Mouse (Mus musculus) heart, embryonic 10.5 days (tissue): ENCODE measurements at regions not wholly inside any gene's neighbourhood (a gene's known extent, or its start where the extent isn't known, plus 50 kb on each side); places are given as distances from the start of the nearest gene placed in this dataset.

Source experiments
- DNase-seq: peaks from one replicate; pipeline ENCODE4 v3.0.0-alpha.2; 2017; ENCODE audit warnings: low spot score
- H3K27ac ChIP-seq: fragments of 300-500 bp; sonication (generic); 2 replicates; pipeline ENCODE4 v1.5.1; 2016; ENCODE audit warnings: mild to moderate bottlenecking
- H3K27me3 ChIP-seq: fragments of 300-500 bp; sonication (generic); 2 replicates; pipeline ENCODE4 v1.6.1; 2016; ENCODE audit warnings: mild to moderate bottlenecking; ENCODE audit not compliant: poor library complexity, insufficient read depth, severe bottlenecking
- H3K36me3 ChIP-seq: fragments of 300-500 bp; sonication (generic); 2 replicates; pipeline ENCODE4 v1.6.1; 2016; ENCODE audit warnings: mild to moderate bottlenecking, moderate library complexity
- H3K4me1 ChIP-seq: fragments of 300-500 bp; sonication (generic); 2 replicates; pipeline ENCODE4 v1.6.1; 2016; ENCODE audit warnings: mild to moderate bottlenecking
- H3K4me3 ChIP-seq: fragments of 300-500 bp; sonication (generic); 2 replicates; pipeline ENCODE4 v1.5.1; 2016; ENCODE audit warnings: mild to moderate bottlenecking, moderate library complexity
- H3K9me3 ChIP-seq: fragments of 300-500 bp; sonication (generic); 2 replicates; pipeline ENCODE4 v1.6.1; 2016; ENCODE audit warnings: mild to moderate bottlenecking, moderate library complexity
- WGBS: fragments of 180-500 bp; shearing (Covaris S2); methylation state at CpG from one replicate; pipeline ENCODE4 v1.1.7; 2016; 5-methylcytosine and 5-hydroxymethylcytosine counted together

- DNase-seq, result no peak
- Histone ChIP-seq H3K36me3 (no peaks in the 10 kb centered on the region), H3K27ac (no peak overlapping the region), H3K4me3 (no peak overlapping the region), H3K9me3 (no peaks in the 10 kb centered on the region), H3K4me1 (no peaks in the 10 kb centered on the region), H3K27me3 (no peaks in the 10 kb centered on the region)
- 89% methylated on average over 6 of the region's 6 CpGs for WGBS
Measured at GRCm38 (mm10) chr6:143484941-143485340, 317.9 kb downstream of the Etnk1 start.

- DNase-seq, result no peak
- Histone ChIP-seq H3K27me3 (no peaks in the 10 kb centered on the region), H3K9me3 (no peaks in the 10 kb centered on the region), H3K4me3 (no peak overlapping the region), H3K4me1 (no peaks in the 10 kb centered on the region), H3K36me3 (no peaks in the 10 kb centered on the region), H3K27ac (no peak overlapping the region)
- 81% methylated on average over 10 of the region's 10 CpGs for WGBS
Measured at GRCm38 (mm10) chr6:143487003-143487402, 320.0 kb downstream of the Etnk1 start.

GRCm38 (mm10) chr6:143490019-143490418, 323.0 kb downstream of the Etnk1 start:
- Histone ChIP-seq H3K4me3 (no peak overlapping the region), H3K4me1 (no peaks in the 10 kb centered on the region), H3K27me3 (no peaks in the 10 kb centered on the region), H3K9me3 (no peaks in the 10 kb centered on the region), H3K36me3 (no peaks in the 10 kb centered on the region), H3K27ac (no peak overlapping the region)
- DNase-seq, result no peak
- WGBS, result 94% methylated on average over 6 of the region's 6 CpGs

- DNase-seq, result no peak
- no peaks in the 10 kb centered on the region for H3K36me3 ChIP-seq
- no peaks in the 10 kb centered on the region for H3K4me1 ChIP-seq
- WGBS, result 51% methylated on average over 5 of the region's 5 CpGs
- H3K4me3 ChIP-seq, result no peak overlapping the region
- H3K27ac ChIP-seq, result no peak overlapping the region
- no peaks in the 10 kb centered on the region for H3K9me3 ChIP-seq
- H3K27me3 ChIP-seq, result no peaks in the 10 kb centered on the region
Measured at GRCm38 (mm10) chr6:143491380-143491779, 324.4 kb downstream of the Etnk1 start.

GRCm38 (mm10) chr6:143493543-143493942, 326.5 kb downstream of the Etnk1 start:
- Histone ChIP-seq H3K4me1 (no peaks in the 10 kb centered on the region), H3K4me3 (no peak overlapping the region), H3K27ac (no peak overlapping the region), H3K9me3 (no peaks in the 10 kb centered on the region), H3K36me3 (no peaks in the 10 kb centered on the region), H3K27me3 (no peaks in the 10 kb centered on the region)
- DNase-seq, result no peak
- WGBS, result 91% methylated on average over 3 of the region's 3 CpGs

GRCm38 (mm10) chr6:143494341-143494740, 327.3 kb downstream of the Etnk1 start:
- H3K9me3 ChIP-seq, result no peaks in the 10 kb centered on the region
- DNase-seq, result no peak
- no peak overlapping the region for H3K4me3 ChIP-seq
- H3K27me3 ChIP-seq, result no peaks in the 10 kb centered on the region
- H3K36me3 ChIP-seq, result no peaks in the 10 kb centered on the region
- 80% methylated on average over 11 of the region's 11 CpGs for WGBS
- no peak overlapping the region for H3K27ac ChIP-seq
- H3K4me1 ChIP-seq, result peaks cover 7% of the 10 kb centered on the region; the same call in 1 of the 2 replicates

- Histone ChIP-seq H3K27me3 (no peaks in the 10 kb centered on the region), H3K36me3 (no peaks in the 10 kb centered on the region), H3K4me3 (no peak overlapping the region), H3K4me1 (peaks cover 7% of the 10 kb centered on the region; the same call in 1 of the 2 replicates), H3K9me3 (no peaks in the 10 kb centered on the region), H3K27ac (no peak overlapping the region)
- DNase-seq, result no peak
- WGBS, result 62% methylated on average over 7 of the region's 7 CpGs
Measured at GRCm38 (mm10) chr6:143494886-143495285, 327.9 kb downstream of the Etnk1 start.

GRCm38 (mm10) chr6:143498764-143499163, 331.7 kb downstream of the Etnk1 start:
- no peak for DNase-seq
- Histone ChIP-seq H3K9me3 (no peaks in the 10 kb centered on the region), H3K27ac (no peak overlapping the region), H3K36me3 (no peaks in the 10 kb centered on the region), H3K4me1 (peaks cover 7% of the 10 kb centered on the region; the same call in 1 of the 2 replicates), H3K4me3 (no peak overlapping the region), H3K27me3 (no peaks in the 10 kb centered on the region)
- 87% methylated on average over 14 of the region's 14 CpGs for WGBS

- Histone ChIP-seq H3K4me1 (peaks cover 7% of the 10 kb centered on the region; the same call in 1 of the 2 replicates), H3K36me3 (no peaks in the 10 kb centered on the region), H3K27ac (no peak overlapping the region), H3K4me3 (no peak overlapping the region), H3K9me3 (no peaks in the 10 kb centered on the region), H3K27me3 (no peaks in the 10 kb centered on the region)
- WGBS, result 88% methylated on average over 19 of the region's 19 CpGs
- DNase-seq, result no peak
Measured at GRCm38 (mm10) chr6:143499259-143500043, 332.4 kb downstream of the Etnk1 start.

GRCm38 (mm10) chr6:143502803-143503202, 335.8 kb downstream of the Etnk1 start:
- H3K4me1 ChIP-seq, result peaks cover 7% of the 10 kb centered on the region; the same call in 1 of the 2 replicates
- 61% methylated on average over 8 of the region's 8 CpGs for WGBS

GRCm38 (mm10) chr6:143503953-143504352, 336.9 kb downstream of the Etnk1 start:
- Histone ChIP-seq H3K4me3 (no peak overlapping the region), H3K9me3 (no peaks in the 10 kb centered on the region), H3K27ac (no peak overlapping the region), H3K27me3 (no peaks in the 10 kb centered on the region), H3K36me3 (no peaks in the 10 kb centered on the region), H3K4me1 (peaks cover 3% of the 10 kb centered on the region; the same call in 1 of the 2 replicates)
- WGBS, result 85% methylated on average over 4 of the region's 4 CpGs
- no peak for DNase-seq

More at GRCm38 (mm10) chr6:143502803-143503202, 335.8 kb downstream of the Etnk1 start:
- DNase-seq, result no peak
- H3K36me3 ChIP-seq, result no peaks in the 10 kb centered on the region
- no peaks in the 10 kb centered on the region for H3K9me3 ChIP-seq
- no peak overlapping the region for H3K4me3 ChIP-seq
- no peaks in the 10 kb centered on the region for H3K27me3 ChIP-seq
- H3K27ac ChIP-seq, result no peak overlapping the region

GRCm38 (mm10) chr6:143513459-143513858, 346.4 kb downstream of the Etnk1 start:
- Histone ChIP-seq H3K4me3 (no peak overlapping the region), H3K36me3 (no peaks in the 10 kb centered on the region), H3K9me3 (peaks cover 2% of the 10 kb centered on the region), H3K27ac (no peak overlapping the region), H3K4me1 (no peaks in the 10 kb centered on the region), H3K27me3 (no peaks in the 10 kb centered on the region)
- 81% methylated on average over 5 of the region's 5 CpGs for WGBS
- DNase-seq, result no peak

GRCm38 (mm10) chr6:143515137-143515536, 348.1 kb downstream of the Etnk1 start:
- H3K27ac ChIP-seq, result no peak overlapping the region
- H3K4me3 ChIP-seq, result no peak overlapping the region
- DNase-seq, result no peak
- no peaks in the 10 kb centered on the region for H3K27me3 ChIP-seq
- peaks cover 2% of the 10 kb centered on the region for H3K9me3 ChIP-seq
- H3K4me1 ChIP-seq, result no peaks in the 10 kb centered on the region
- no peaks in the 10 kb centered on the region for H3K36me3 ChIP-seq
- 86% methylated on average over 12 of the region's 12 CpGs for WGBS
